Mouse (Mus musculus) left cerebral cortex, adult 8-10 months (tissue): Measurements from ENCODE around the gene Rbbp4. TPM values are rescaled to one million over a fixed set of nuclear protein-coding genes. Genes with fewer than 3 reads are reported as not detected.

Experiments
- DNase-seq, 2 experiments: peaks; one replicate each; pipeline ENCODE4 v3.0.0; 2022; ENCODE audit warnings: low spot score in 2 of 2
- total RNA-seq, 4 experiments: library from RNA; stranded (reverse); gene quantifications; 2 replicates each; pipeline ENCODE4 v1.2.4; 2022

The Rbbp4 gene
- total RNA-seq, 4 experiments from 2014 or later, result 123 to 128 (median 127) TPM

- no peak for DNase-seq
Measured at GRCm38 (mm10) chr4:129353176-129353575, 18.0 kb upstream of the Rbbp4 start.

- DNase-seq, result peak; percentile 10 to 73
Measured at GRCm38 (mm10) chr4:129351111-129351510, 15.9 kb upstream of the Rbbp4 start.

- peak; percentile 23 to 40 for DNase-seq
Measured at GRCm38 (mm10) chr4:129350644-129351043, 15.5 kb upstream of the Rbbp4 start.

GRCm38 (mm10) chr4:129346481-129347154 lies 11.4 kb upstream of the Rbbp4 start:
- peak; percentile 21 to 30 for DNase-seq

GRCm38 (mm10) chr4:129342705-129343104 lies 7.5 kb upstream of the Rbbp4 start:
- no peak for DNase-seq

GRCm38 (mm10) chr4:129341888-129342287 lies 6.7 kb upstream of the Rbbp4 start:
- no peak for DNase-seq

- DNase-seq, result no peak
Measured at GRCm38 (mm10) chr4:129339743-129340142, 4.6 kb upstream of the Rbbp4 start.

GRCm38 (mm10) chr4:129336291-129336690 lies 1.1 kb upstream of the Rbbp4 start:
- no peak for DNase-seq

- no peak for DNase-seq
Measured at GRCm38 (mm10) chr4:129334677-129335215, 424 bp downstream of the Rbbp4 start.

- no peak for DNase-seq
Measured at GRCm38 (mm10) chr4:129332846-129333245, 2.3 kb downstream of the Rbbp4 start.

- no peak for DNase-seq
Measured at GRCm38 (mm10) chr4:129326191-129326590, 9.0 kb downstream of the Rbbp4 start.

- peak in 1 of 2 experiments; percentile 14 for DNase-seq
Measured at GRCm38 (mm10) chr4:129324756-129325155, 10.4 kb downstream of the Rbbp4 start.

GRCm38 (mm10) chr4:129323491-129323890 lies 11.7 kb downstream of the Rbbp4 start:
- DNase-seq, result no peak

GRCm38 (mm10) chr4:129322042-129322441 lies 13.1 kb downstream of the Rbbp4 start:
- no peak for DNase-seq

GRCm38 (mm10) chr4:129320876-129321275 lies 14.3 kb downstream of the Rbbp4 start:
- no peak for DNase-seq

GRCm38 (mm10) chr4:129313886-129314285 lies 21.3 kb downstream of the Rbbp4 start:
- no peak for DNase-seq

- DNase-seq, result no peak
Measured at GRCm38 (mm10) chr4:129307936-129308335, 27.2 kb downstream of the Rbbp4 start.

GRCm38 (mm10) chr4:129304306-129304705 lies 30.9 kb downstream of the Rbbp4 start:
- DNase-seq, result no peak

GRCm38 (mm10) chr4:129303816-129304215 lies 31.4 kb downstream of the Rbbp4 start:
- no peak for DNase-seq

GRCm38 (mm10) chr4:129303401-129303800 lies 31.8 kb downstream of the Rbbp4 start:
- DNase-seq, result no peak

- no peak for DNase-seq
Measured at GRCm38 (mm10) chr4:129299121-129299520, 36.0 kb downstream of the Rbbp4 start.

- peak in 1 of 2 experiments; percentile 70 for DNase-seq
Measured at GRCm38 (mm10) chr4:129297724-129298123, 37.4 kb downstream of the Rbbp4 start.

- no peak for DNase-seq
Measured at GRCm38 (mm10) chr4:129296066-129296465, 39.1 kb downstream of the Rbbp4 start.
